ENCODE assay signal across 8 mouse cellular contexts in genomic region chr9:100453944-100454663, GRCm38 (mm10). TPM values are rescaled to one million over a fixed set of nuclear protein-coding genes. Genes with fewer than 3 reads are reported as not detected.
DNase-seq lines count a peak whose midpoint lies in the region; ATAC-seq lines count a peak whose summit lies in the region.

No protein-coding gene starts in this region.

- peak overlapping the region; percentile 73 for H3K4me3 ChIP-seq in brown adipose tissue, adult 24 weeks (ENCODE audit: insufficient read depth, low read depth, low read length)
- H3K4me3 ChIP-seq in heart, embryonic 14.5 days (ENCODE audit: control insufficient read depth in 1 of 2, insufficient read depth in 1 of 2, low read depth in 1 of 2, low read length in 2 of 2) = peak overlapping the region; percentile 49 to 55
- H3K4me3 ChIP-seq in liver, embryonic 13.5 days (replicated peaks) = peak overlapping the region; percentile 53
- peak overlapping the region; percentile 54 for H3K4me3 ChIP-seq in stomach, embryonic 16.5 days (replicated peaks; ENCODE audit: low read length)

- peak; percentile 88 for DNase-seq in kidney, postnatal 10 days
- DNase-seq in liver, embryonic 13.5 days = peak; percentile 38
- peak; percentile 56 to 63 for DNase-seq in natural killer cell, adult 2 months (ENCODE audit: low spot score in 2 of 2)

- peak overlapping the region; percentile 93 for H3K4me2 ChIP-seq in heart, embryonic 14.5 days (ENCODE audit: low read length)
- peak overlapping the region; percentile 76 for H3K4me2 ChIP-seq in liver, embryonic 13.5 days
- peak overlapping the region; percentile 86 for H3K4me2 ChIP-seq in stomach, embryonic 16.5 days (ENCODE audit: low read depth, low read length)

- peak; percentile 66 for ATAC-seq in CD4-positive, CD25-positive, alpha-beta regulatory T cell, adult 4 months
- peak; percentile 72 for ATAC-seq in erythroid progenitor cell, adult 5-6 weeks (replicated peaks; ENCODE audit: low FRiP score, poor library complexity, severe bottlenecking)
- ATAC-seq in heart, embryonic 14.5 days (ENCODE audit: insufficient number of reproducible peaks, insufficient read depth, low FRiP score, low read depth) = no peak
- ATAC-seq in liver, embryonic 13.5 days (ENCODE audit: low read depth) = 0 out of 2 replicates have a peak, but pooled peaks have one; percentile 30
- ATAC-seq in stomach, embryonic 16.5 days (ENCODE audit: insufficient read depth, low FRiP score) = no peak

- no peaks in the 10 kb centered on the region for H3K36me3 ChIP-seq in heart, embryonic 14.5 days (ENCODE audit: control insufficient read depth, insufficient read depth, low read length)
- H3K36me3 ChIP-seq in liver, embryonic 13.5 days = no peaks in the 10 kb centered on the region
- H3K36me3 ChIP-seq in stomach, embryonic 16.5 days (ENCODE audit: control insufficient read depth, insufficient read depth, low read length) = no peaks in the 10 kb centered on the region

- H3K27ac ChIP-seq in brown adipose tissue, adult 24 weeks (replicated peaks; ENCODE audit: low read depth, low read length) = peak overlapping the region; percentile 69
- no peak overlapping the region for H3K27ac ChIP-seq in heart, embryonic 14.5 days (replicated peaks in 1 of 2; ENCODE audit: control insufficient read depth in 1 of 2, insufficient read depth in 1 of 2, low read depth in 2 of 2, low read length in 2 of 2)
- H3K27ac ChIP-seq in liver, embryonic 13.5 days = no peak overlapping the region
- no peak overlapping the region for H3K27ac ChIP-seq in stomach, embryonic 16.5 days (ENCODE audit: low read length)

- WGBS in heart, embryonic 14.5 days = 6% methylated on average over 25 of the region's 25 CpGs
- WGBS in liver, embryonic 13.5 days (ENCODE audit: insufficient replicate concordance) = 5% methylated on average over 24 of the region's 25 CpGs
- WGBS in stomach, embryonic 16.5 days = 6% methylated on average over 25 of the region's 25 CpGs

- peak overlapping the region; percentile 74 for H3K9ac ChIP-seq in heart, embryonic 14.5 days (ENCODE audit: low read length)
- peak overlapping the region; percentile 51 for H3K9ac ChIP-seq in liver, embryonic 13.5 days
- H3K9ac ChIP-seq in stomach, embryonic 16.5 days (ENCODE audit: low read length) = peak overlapping the region; percentile 70

- H3K4me1 ChIP-seq in brown adipose tissue, adult 24 weeks (ENCODE audit: control insufficient read depth, insufficient read depth, insufficient read length, low read length) = peaks cover 3% of the 10 kb centered on the region; the same call in 1 of the 2 replicates
- H3K4me1 ChIP-seq in heart, embryonic 14.5 days (ENCODE audit: control insufficient read depth in 2 of 2, insufficient read depth in 2 of 2, low read length in 2 of 2) = peaks cover 7 to 15% of the 10 kb centered on the region in 2 experiments; a peak in 3 of 4 replicates
- peaks cover 7% of the 10 kb centered on the region for H3K4me1 ChIP-seq in liver, embryonic 13.5 days (replicated peaks)
- no peaks in the 10 kb centered on the region; the same call in none of the 2 replicates for H3K4me1 ChIP-seq in stomach, embryonic 16.5 days (ENCODE audit: control insufficient read depth, insufficient read depth, low read length)

- no peaks in the 10 kb centered on the region for H3K9me3 ChIP-seq in heart, embryonic 14.5 days (ENCODE audit: control insufficient read depth, low read length)
- H3K9me3 ChIP-seq in liver, embryonic 13.5 days (replicated peaks) = no peaks in the 10 kb centered on the region
- no peaks in the 10 kb centered on the region for H3K9me3 ChIP-seq in stomach, embryonic 16.5 days (replicated peaks; ENCODE audit: control insufficient read depth, low read length)

- H3K27me3 ChIP-seq in heart, embryonic 14.5 days (ENCODE audit: control insufficient read depth, insufficient read depth, low read length) = no peaks in the 10 kb centered on the region
- H3K27me3 ChIP-seq in liver, embryonic 13.5 days = no peaks in the 10 kb centered on the region
- H3K27me3 ChIP-seq in stomach, embryonic 16.5 days (ENCODE audit: control insufficient read depth, insufficient read depth, low read length) = no peaks in the 10 kb centered on the region

RNA-seq across cellular contexts. Expression of gene Il20rb, which starts 32.5 kb away (rescaled TPM):
- polyA plus RNA-seq in CD4-positive, CD25-positive, alpha-beta regulatory T cell, adult 4 months (2017; shearing (Covaris generic)) = 1 to 10 TPM; 1.0 to 2.7 TPM
- 1.3 TPM in 1 of 2 replicates, not detected in the other for polyA plus RNA-seq in brown adipose tissue, adult 24 weeks (2012; ENCODE audit: insufficient read depth, insufficient read length, missing spikeins)
- not detected in 2 replicates for total RNA-seq in erythroid progenitor cell, adult 5-6 weeks (2015; ENCODE audit: low replicate concordance)
- 0.64 TPM in 1 of 2 replicates, not detected in the other for total RNA-seq in erythroid progenitor cell, adult 5-6 weeks (2017; ENCODE audit: low replicate concordance)
- polyA plus RNA-seq in heart, embryonic 14.5 days (2014; fragmentation: Nextera tagmentation; extraction: Ambion mirVana) = 0.69 and 0.94 TPM in 2 replicates
- polyA plus RNA-seq in liver, embryonic 13.5 days (2015; fragmentation: Nextera tagmentation; extraction: Ambion mirVana) = 0.37 and 0.58 TPM in 2 replicates
- polyA plus RNA-seq in stomach, embryonic 16.5 days (2015; fragmentation: Nextera tagmentation; extraction: Ambion mirVana) = 1.1 and 1.7 TPM in 2 replicates

Comparison
In these comparisons a context has a peak if more than half of its experiments do, and no peak if none do; other contexts are left out.
1. ATAC-seq: peak in CD4-positive, CD25-positive, alpha-beta regulatory T cell, adult 4 months (single experiment), erythroid progenitor cell, adult 5-6 weeks (single experiment) and liver, embryonic 13.5 days (single experiment); none in heart, embryonic 14.5 days (single experiment) and stomach, embryonic 16.5 days (single experiment).
2. DNase-seq: peak in every context shown above with its lines; median percentile 88 in kidney, postnatal 10 days; 60 in natural killer cell, adult 2 months; 38 in liver, embryonic 13.5 days.
3. Peak in every context shown above with its lines, with median percentiles within 50 percentile points of each other: H3K4me3 ChIP-seq, H3K4me2 ChIP-seq and H3K9ac ChIP-seq.